Mouse (Mus musculus): ENCODE results near the gene Asb10. TPM values are rescaled to one million over a fixed set of nuclear protein-coding genes. Genes with fewer than 3 reads are reported as not detected.

Gene Asb10
- polyA plus RNA-seq (2012; fragmentation: generic; extraction: Trizol): not detected
- long read RNA-seq, experiment 1: 0 reads
- long read RNA-seq, experiment 2: 0 reads

DNA sequence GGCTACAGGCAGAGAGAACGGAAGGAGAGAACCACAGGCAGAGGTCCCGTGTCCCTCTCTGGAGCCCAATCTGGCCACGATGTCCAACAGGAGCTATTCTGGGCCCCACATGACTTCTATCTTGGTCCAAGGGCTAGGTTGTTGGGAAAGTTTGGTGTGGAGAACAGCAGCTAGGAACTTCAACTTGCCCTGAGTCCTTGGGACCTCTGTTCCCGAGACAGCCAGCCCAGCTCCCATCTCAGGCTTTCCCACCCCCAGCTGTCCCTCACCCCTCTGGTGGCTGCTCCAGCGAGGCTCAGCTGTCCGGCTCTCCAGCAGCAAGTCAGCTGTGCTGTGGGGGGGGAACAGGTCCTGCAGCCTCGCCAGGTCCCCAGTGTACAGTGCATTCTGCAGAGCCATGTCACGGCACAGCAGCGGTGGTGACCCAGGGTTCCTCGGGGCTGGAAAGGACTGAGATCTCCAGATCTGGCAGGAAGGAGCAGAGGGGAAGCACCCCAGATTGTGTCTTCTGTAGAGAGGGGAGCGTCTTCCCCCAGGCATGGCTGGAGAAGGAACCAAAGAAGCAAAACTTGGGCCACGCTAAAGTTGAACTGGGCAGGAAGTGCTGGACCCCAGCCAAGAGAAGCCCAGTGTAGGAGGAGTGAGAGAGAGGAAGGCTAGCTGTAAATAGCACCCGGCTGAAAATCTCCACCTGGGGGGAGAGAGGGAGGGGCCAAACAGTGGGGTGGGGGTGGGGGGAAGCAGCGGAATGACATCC, at the start of gene Asb10:
Asb10 (minus strand) TSS at position 592 of the 757 bp plus-strand sequence.
- Histone ChIP-seq H3K27me3 (ENCODE audit: control insufficient read depth, insufficient read depth, insufficient read length) (peaks cover 50% of the 10 kb centered on the region), H3K79me2 (ENCODE audit: control insufficient read depth, insufficient read depth) (no peaks in the 10 kb centered on the region), H3K4me3 (ENCODE audit: insufficient read depth, poor library complexity, severe bottlenecking) (no peak within 1 kb of the TSS), H3K36me3 (ENCODE audit: control insufficient read depth, insufficient read depth) (no peaks in the 10 kb centered on the region), H3ac (ENCODE audit: control insufficient read depth, insufficient read length, low read depth) (no peak within 1 kb of the TSS), H3K79me3 (ENCODE audit: low read depth) (no peaks in the 10 kb centered on the region)
- no peak for TF ChIP-seq CTCF (IDR thresholded peaks at IDR 0.05; ENCODE audit: control insufficient read depth, insufficient read depth, insufficient read length)
- no peak for TF ChIP-seq MYOG (IDR thresholded peaks at IDR 0.05; ENCODE audit: control insufficient read depth, extremely low read depth, insufficient read length)
- no peak for TF ChIP-seq FOSL1 (IDR thresholded peaks at IDR 0.05; ENCODE audit: insufficient read depth, low read length, poor library complexity, severe bottlenecking)
- TF ChIP-seq MYOD1 (IDR thresholded peaks at IDR 0.05; ENCODE audit: control insufficient read depth, insufficient read length, low read depth): no peak
- no peak for TF ChIP-seq CEBPB (IDR thresholded peaks at IDR 0.05; ENCODE audit: low read depth)
- no peak for TF ChIP-seq MAX (IDR thresholded peaks at IDR 0.05)
- TF ChIP-seq USF1 (IDR thresholded peaks at IDR 0.05; ENCODE audit: low read depth): no peak

GRCm38 (mm10) chr5:24589511-24590500, 49.0 kb upstream of the Asb10 start:
- Histone ChIP-seq H3K4me3 (ENCODE audit: insufficient read depth, poor library complexity, severe bottlenecking) (no peak overlapping the region), H3K27me3 (ENCODE audit: control insufficient read depth, insufficient read depth, insufficient read length) (no peaks in the 10 kb centered on the region), H3K79me3 (ENCODE audit: low read depth) (peaks cover 22% of the 10 kb centered on the region), H3K79me2 (ENCODE audit: control insufficient read depth, insufficient read depth) (peaks cover 37% of the 10 kb centered on the region), H3ac (ENCODE audit: control insufficient read depth, insufficient read length, low read depth) (no peak overlapping the region), H3K36me3 (ENCODE audit: control insufficient read depth, insufficient read depth) (peaks cover 47% of the 10 kb centered on the region)
- TF ChIP-seq FOSL1 (IDR thresholded peaks at IDR 0.05; ENCODE audit: insufficient read depth, low read length, poor library complexity, severe bottlenecking): no peak
- TF ChIP-seq MYOD1 (IDR thresholded peaks at IDR 0.05; ENCODE audit: control insufficient read depth, insufficient read length, low read depth): no peak
- no peak for TF ChIP-seq CEBPB (IDR thresholded peaks at IDR 0.05; ENCODE audit: low read depth)
- no peak for TF ChIP-seq MAX (IDR thresholded peaks at IDR 0.05)
- TF ChIP-seq USF1 (IDR thresholded peaks at IDR 0.05; ENCODE audit: low read depth): no peak
- TF ChIP-seq CTCF (IDR thresholded peaks at IDR 0.05; ENCODE audit: control insufficient read depth, insufficient read depth, insufficient read length): no peak
- TF ChIP-seq MYOG (IDR thresholded peaks at IDR 0.05; ENCODE audit: control insufficient read depth, extremely low read depth, insufficient read length): no peak

DNA sequence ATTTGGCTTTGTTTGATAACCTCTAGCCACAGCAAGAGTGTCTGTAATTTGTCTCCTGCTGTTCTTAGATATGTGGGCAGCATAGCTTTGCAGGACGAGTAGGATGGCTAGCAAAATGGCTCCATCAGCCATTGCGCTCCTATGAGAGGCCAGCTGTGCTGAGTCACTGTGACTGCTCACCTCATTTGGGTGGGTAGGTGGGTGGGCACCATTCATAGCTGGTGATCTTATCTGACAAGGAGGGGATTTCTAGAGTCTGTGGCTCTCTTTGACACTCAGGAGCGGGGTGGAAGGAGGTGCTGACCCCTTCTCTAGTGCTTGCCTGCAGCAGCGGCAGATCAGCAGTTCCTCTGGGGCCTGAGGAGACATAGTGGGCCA, 46.4 kb upstream of the Asb10 start:
- Histone ChIP-seq H3K79me2 (ENCODE audit: control insufficient read depth, insufficient read depth) (peaks cover 37% of the 10 kb centered on the region), H3K36me3 (ENCODE audit: control insufficient read depth, insufficient read depth) (peaks cover 27% of the 10 kb centered on the region), H3K27me3 (ENCODE audit: control insufficient read depth, insufficient read depth, insufficient read length) (no peaks in the 10 kb centered on the region), H3K4me3 (ENCODE audit: insufficient read depth, poor library complexity, severe bottlenecking) (peak overlapping the region; percentile 84), H3ac (ENCODE audit: control insufficient read depth, insufficient read length, low read depth) (peak overlapping the region; percentile 82), H3K79me3 (ENCODE audit: low read depth) (peaks cover 22% of the 10 kb centered on the region)
- TF ChIP-seq MYOG (IDR thresholded peaks at IDR 0.05; ENCODE audit: control insufficient read depth, extremely low read depth, insufficient read length): no peak
- TF ChIP-seq MYOD1 (IDR thresholded peaks at IDR 0.05; ENCODE audit: control insufficient read depth, insufficient read length, low read depth): no peak
- no peak for TF ChIP-seq MAX (IDR thresholded peaks at IDR 0.05)
- no peak for TF ChIP-seq CEBPB (IDR thresholded peaks at IDR 0.05; ENCODE audit: low read depth)
- no peak for TF ChIP-seq FOSL1 (IDR thresholded peaks at IDR 0.05; ENCODE audit: insufficient read depth, low read length, poor library complexity, severe bottlenecking)
- TF ChIP-seq CTCF (IDR thresholded peaks at IDR 0.05; ENCODE audit: control insufficient read depth, insufficient read depth, insufficient read length): no peak
- TF ChIP-seq USF1 (IDR thresholded peaks at IDR 0.05; ENCODE audit: low read depth): no peak

- Histone ChIP-seq H3K79me3 (ENCODE audit: low read depth) (peaks cover 22% of the 10 kb centered on the region), H3K36me3 (ENCODE audit: control insufficient read depth, insufficient read depth) (peaks cover 24% of the 10 kb centered on the region), H3K79me2 (ENCODE audit: control insufficient read depth, insufficient read depth) (peaks cover 37% of the 10 kb centered on the region), H3ac (ENCODE audit: control insufficient read depth, insufficient read length, low read depth) (peak within 1 kb of the TSS; percentile 82), H3K27me3 (ENCODE audit: control insufficient read depth, insufficient read depth, insufficient read length) (no peaks in the 10 kb centered on the region), H3K4me3 (ENCODE audit: insufficient read depth, poor library complexity, severe bottlenecking) (peak within 1 kb of the TSS; percentile 84)
- TF ChIP-seq MYOD1 (IDR thresholded peaks at IDR 0.05; ENCODE audit: control insufficient read depth, insufficient read length, low read depth) (no peak), CTCF (IDR thresholded peaks at IDR 0.05; ENCODE audit: control insufficient read depth, insufficient read depth, insufficient read length) (no peak), USF1 (IDR thresholded peaks at IDR 0.05; ENCODE audit: low read depth) (no peak), CEBPB (IDR thresholded peaks at IDR 0.05; ENCODE audit: low read depth) (no peak), FOSL1 (IDR thresholded peaks at IDR 0.05; ENCODE audit: insufficient read depth, low read length, poor library complexity, severe bottlenecking) (no peak), MAX (IDR thresholded peaks at IDR 0.05) (no peak), MYOG (IDR thresholded peaks at IDR 0.05; ENCODE audit: control insufficient read depth, extremely low read depth, insufficient read length) (no peak)
These were observed 45.9 kb upstream of the Asb10 start, which contains the start of gene Chpf2 for GRCm38 (mm10) chr5:24586547-24587199. Gene Chpf2 (plus strand): TSS chr5:24586741.

GRCm38 (mm10) chr5:24586106-24586505, 45.3 kb upstream of the Asb10 start:
- peaks cover 37% of the 10 kb centered on the region for H3K79me2 ChIP-seq (ENCODE audit: control insufficient read depth, insufficient read depth)
- TF ChIP-seq MYOD1 (IDR thresholded peaks at IDR 0.05; ENCODE audit: control insufficient read depth, insufficient read length, low read depth) (no peak), USF1 (IDR thresholded peaks at IDR 0.05; ENCODE audit: low read depth) (peak; percentile 55)
- peak overlapping the region; percentile 49 for H3ac ChIP-seq (ENCODE audit: control insufficient read depth, insufficient read length, low read depth)
- H3K36me3 ChIP-seq (ENCODE audit: control insufficient read depth, insufficient read depth): peaks cover 20% of the 10 kb centered on the region
- H3K79me3 ChIP-seq (ENCODE audit: low read depth): peaks cover 22% of the 10 kb centered on the region
- H3K4me3 ChIP-seq (ENCODE audit: insufficient read depth, poor library complexity, severe bottlenecking): peak overlapping the region; percentile 84
- no peaks in the 10 kb centered on the region for H3K27me3 ChIP-seq (ENCODE audit: control insufficient read depth, insufficient read depth, insufficient read length)
